Mouse (Mus musculus) erythroblast, embryonic 14.5 days (primary cell): ENCODE measurements around the gene Dnase2a.

Source experiments
- GATA1 ChIP-seq: IDR thresholded peaks from 2 replicates; pipeline ENCODE4 v1.6.1; 2012; ENCODE audit warnings: low read length, inconsistent platforms, mixed read lengths
- TAL1 ChIP-seq: IDR thresholded peaks from 3 replicates; pipeline ENCODE4 v1.6.1; 2012; ENCODE audit warnings: low read length, inconsistent platforms, mixed read lengths

DNA sequence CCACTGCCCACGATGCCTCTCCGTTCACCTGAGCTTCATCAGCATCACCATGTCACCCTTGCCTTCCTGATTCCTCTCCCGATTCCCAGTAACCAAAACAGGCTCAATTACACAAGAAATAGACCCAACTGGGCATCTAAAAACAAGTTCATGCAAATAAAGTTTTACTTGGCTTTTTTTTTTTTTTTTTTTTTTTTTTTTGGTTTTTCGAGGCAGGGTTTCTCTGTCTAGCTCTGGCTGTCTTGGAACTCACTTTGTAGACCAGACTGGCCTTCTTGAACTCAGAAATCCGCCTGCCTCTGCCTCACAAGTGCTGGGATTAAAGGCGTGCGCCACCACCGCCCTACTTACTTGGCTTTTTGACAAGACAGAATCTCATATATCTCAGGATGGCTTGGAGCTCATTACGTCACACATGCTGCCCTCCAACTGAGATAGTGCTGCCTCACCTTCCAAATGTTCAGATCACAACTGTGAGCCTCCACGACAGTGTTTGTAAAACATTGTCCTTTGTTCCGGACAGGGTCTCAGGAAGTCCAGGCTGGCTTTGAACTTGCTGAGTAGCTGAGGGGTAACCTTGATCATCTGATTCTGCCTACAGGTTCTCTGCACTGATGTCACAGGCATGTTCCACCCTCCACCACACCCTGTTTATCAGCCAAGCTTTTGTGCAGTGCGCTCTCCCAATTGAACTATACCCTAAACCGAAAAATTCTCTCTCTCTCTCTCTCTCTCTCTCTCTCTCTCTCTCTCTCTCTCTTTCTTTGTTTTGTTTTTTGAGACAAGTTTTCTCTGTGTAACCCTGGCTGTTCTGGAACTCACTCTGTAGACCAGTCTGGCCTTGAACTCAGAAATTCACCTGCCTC lies 29.5 kb downstream of the Dnase2a start:
- TF ChIP-seq TAL1, result no peak
- no peak for TF ChIP-seq GATA1
